Mouse (Mus musculus) thymus, adult 2 months (tissue): Measurements from ENCODE around the gene Scnn1a. TPM values are rescaled to one million over a fixed set of nuclear protein-coding genes. Genes with fewer than 3 reads are reported as not detected.

Experiments
- DNase-seq: peaks from one replicate; pipeline ENCODE4 v3.0.0; 2021
- H3K27ac ChIP-seq: fragments of 200-500 bp; 2 replicates; pipeline ENCODE4 v1.5.1; 2012; ENCODE audit warnings: low read length, control low read depth; ENCODE audit not compliant: control insufficient read depth, insufficient read depth
- H3K27me3 ChIP-seq: fragments of 200-500 bp; 2 replicates; pipeline ENCODE4 v1.6.1; 2012; ENCODE audit warnings: mild to moderate bottlenecking, low read length, moderate library complexity, mixed read lengths; ENCODE audit not compliant: control insufficient read depth, insufficient read depth
- H3K36me3 ChIP-seq: fragments of 200-500 bp; 2 replicates; pipeline ENCODE4 v1.6.1; 2012; ENCODE audit warnings: mild to moderate bottlenecking, low read length, moderate library complexity; ENCODE audit not compliant: control insufficient read depth, insufficient read depth
- H3K4me1 ChIP-seq: fragments of 200-500 bp; replicated peaks from 2 replicates; pipeline ENCODE4 v1.6.1; 2012; ENCODE audit warnings: low read length; ENCODE audit not compliant: control insufficient read depth, insufficient read depth
- H3K4me3 ChIP-seq: fragments of 200-500 bp; 2 replicates; pipeline ENCODE4 v1.5.1; 2012; ENCODE audit warnings: mild to moderate bottlenecking, low read length, control low read depth, moderate library complexity; ENCODE audit not compliant: control insufficient read depth, insufficient read depth
- CTCF ChIP-seq: fragments of 200-500 bp; IDR thresholded peaks from 2 replicates; pipeline ENCODE4 v1.5.1; 2012; ENCODE audit warnings: mild to moderate bottlenecking, control low read depth, low read length, moderate library complexity, borderline replicate concordance; ENCODE audit not compliant: control insufficient read depth, poor library complexity, insufficient read depth; ENCODE audit errors: extremely low read depth
- POLR2A ChIP-seq: fragments of 200-500 bp; IDR thresholded peaks from 2 replicates; pipeline ENCODE4 v1.6.1; 2012; ENCODE audit warnings: mild to moderate bottlenecking, low read length, control low read depth, moderate library complexity; ENCODE audit not compliant: control insufficient read depth, poor library complexity, insufficient read depth; ENCODE audit errors: extremely low read depth
- WGBS: fragments of 180-500 bp; shearing (Covaris S2); methylation state at CpG from one replicate; pipeline ENCODE4 v1.1.7; 2018; 5-methylcytosine and 5-hydroxymethylcytosine counted together
- polyA plus RNA-seq: library from polyadenylated mRNA; depleted of rRNA; stranded (reverse); fragments of >200 nt; gene quantifications from 2 replicates; pipeline ENCODE4 v1.2.3, GENCODE M21; 2012

The Scnn1a gene
- polyA plus RNA-seq, 1 experiment: 32.8 TPM

DNA sequence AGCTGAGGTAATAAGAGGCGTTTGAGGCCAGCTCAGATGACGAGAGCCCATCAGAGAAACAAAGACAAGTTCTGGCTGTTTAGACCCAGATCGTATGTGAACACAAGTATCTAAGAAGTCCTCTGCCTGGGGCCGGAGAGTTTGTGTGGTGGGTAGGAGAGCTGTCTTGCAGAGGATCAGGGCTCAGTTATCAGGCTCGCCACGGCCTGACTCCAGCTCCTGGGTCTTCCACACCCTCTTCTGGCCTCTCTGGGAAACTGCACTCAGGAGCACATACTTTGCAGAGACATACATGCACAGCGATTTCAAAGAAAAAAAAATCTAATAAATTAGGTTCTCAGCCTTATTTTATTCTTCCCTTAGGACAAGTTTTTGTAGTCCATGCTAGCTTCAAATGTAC is 35.7 kb upstream of the Scnn1a start:
- Histone ChIP-seq H3K27me3 (no peaks in the 10 kb centered on the region), H3K4me3 (no peak overlapping the region)

GRCm38 (mm10) chr6:125285890-125286289 is 34.6 kb upstream of the Scnn1a start, which contains the start of gene Tuba3a:
TSS of gene Tuba3a (minus strand) at chr6:125286042.
- Histone ChIP-seq H3K36me3 (no peaks in the 10 kb centered on the region), H3K4me3 (no peak within 1 kb of the TSS), H3K4me1 (no peaks in the 10 kb centered on the region), H3K27me3 (no peaks in the 10 kb centered on the region), H3K27ac (no peak within 1 kb of the TSS)
- 95% methylated on average over 22 of the region's 22 CpGs for whole genome bisulfite sequencing
- TF ChIP-seq POLR2A: no peak
- TF ChIP-seq CTCF: no peak
- DNase-seq: no peak

More for the DNA sequence above, 35.7 kb upstream of the Scnn1a start:
- H3K36me3 ChIP-seq: no peaks in the 10 kb centered on the region
- WGBS: 95% methylated on average over 7 of the region's 7 CpGs
- H3K4me1 ChIP-seq: no peaks in the 10 kb centered on the region
- no peak overlapping the region for H3K27ac ChIP-seq
- no peak for DNase-seq
- no peak for TF ChIP-seq POLR2A
- TF ChIP-seq CTCF: no peak

DNA sequence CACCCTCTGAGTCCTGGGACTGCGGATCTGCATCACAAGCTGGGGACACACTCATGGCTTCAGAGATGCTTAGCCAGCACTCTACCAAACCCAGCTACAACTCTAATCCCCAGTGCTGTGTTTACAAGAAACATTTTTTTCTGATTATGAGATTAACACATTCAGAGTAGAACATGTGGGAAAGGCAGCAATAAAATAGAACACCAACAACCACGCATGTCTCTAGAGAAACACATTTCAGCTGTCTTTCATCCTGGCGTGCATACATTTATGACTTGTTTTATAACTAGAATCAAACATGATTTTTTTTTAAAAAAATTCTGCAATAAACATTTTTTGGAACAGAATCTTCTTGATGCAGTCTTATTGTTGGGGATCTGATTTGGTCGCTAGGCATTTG is 33.5 kb upstream of the Scnn1a start:
- TF ChIP-seq POLR2A (no peak), CTCF (no peak)
- H3K27ac ChIP-seq: no peak overlapping the region
- H3K4me3 ChIP-seq: no peak overlapping the region
- no peaks in the 10 kb centered on the region for H3K36me3 ChIP-seq
- H3K4me1 ChIP-seq: no peaks in the 10 kb centered on the region
- no peaks in the 10 kb centered on the region for H3K27me3 ChIP-seq
- WGBS: 92% methylated on average over 4 of the region's 4 CpGs
- no peak for DNase-seq

GRCm38 (mm10) chr6:125288730-125289129 is 31.7 kb upstream of the Scnn1a start:
- 91% methylated on average over 5 of the region's 5 CpGs for WGBS

GRCm38 (mm10) chr6:125291329-125291728 is 29.1 kb upstream of the Scnn1a start:
- Histone ChIP-seq H3K4me1 (no peaks in the 10 kb centered on the region), H3K27me3 (no peaks in the 10 kb centered on the region), H3K36me3 (no peaks in the 10 kb centered on the region), H3K4me3 (no peak overlapping the region), H3K27ac (no peak overlapping the region)
- 90% methylated on average over 4 of the region's 4 CpGs for WGBS
- no peak for DNase-seq
- TF ChIP-seq POLR2A (no peak), CTCF (no peak)

More at GRCm38 (mm10) chr6:125288730-125289129, 31.7 kb upstream of the Scnn1a start:
- TF ChIP-seq POLR2A: no peak
- TF ChIP-seq CTCF: no peak
- no peaks in the 10 kb centered on the region for H3K36me3 ChIP-seq
- H3K4me1 ChIP-seq: no peaks in the 10 kb centered on the region
- no peaks in the 10 kb centered on the region for H3K27me3 ChIP-seq
- no peak for DNase-seq
- H3K27ac ChIP-seq: no peak overlapping the region
- no peak overlapping the region for H3K4me3 ChIP-seq

DNA sequence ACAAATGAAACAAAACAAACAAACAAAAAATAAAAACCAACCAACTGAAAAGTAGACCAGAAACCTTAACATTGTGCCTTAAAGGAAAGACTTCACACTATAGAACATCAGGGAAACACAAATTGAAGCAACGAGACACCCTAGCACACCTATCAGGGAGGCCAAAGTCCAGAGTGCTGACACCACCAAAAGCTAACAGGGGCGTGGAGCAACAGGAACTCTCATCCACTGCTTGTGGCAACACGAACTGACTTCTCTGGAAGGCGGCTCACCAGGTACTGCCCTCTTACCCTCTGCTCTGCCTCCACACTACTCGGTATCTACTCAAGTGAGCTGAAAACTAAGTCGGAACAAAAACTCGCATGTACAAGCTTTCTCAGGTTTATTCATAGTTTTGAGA is 28.2 kb upstream of the Scnn1a start:
- Histone ChIP-seq H3K4me1 (no peaks in the 10 kb centered on the region), H3K4me3 (no peak overlapping the region), H3K27me3 (no peaks in the 10 kb centered on the region), H3K27ac (no peak overlapping the region), H3K36me3 (no peaks in the 10 kb centered on the region)
- TF ChIP-seq POLR2A (no peak), CTCF (no peak)
- DNase-seq: no peak
- 96% methylated on average over 7 of the region's 7 CpGs for WGBS

- WGBS: 93% methylated on average over 4 of the region's 4 CpGs
- Histone ChIP-seq H3K27me3 (no peaks in the 10 kb centered on the region), H3K36me3 (no peaks in the 10 kb centered on the region), H3K27ac (no peak overlapping the region), H3K4me1 (no peaks in the 10 kb centered on the region), H3K4me3 (no peak overlapping the region)
- DNase-seq: no peak
- TF ChIP-seq CTCF (no peak), POLR2A (no peak)
These were observed 26.4 kb upstream of the Scnn1a start for GRCm38 (mm10) chr6:125294049-125294448.
